Mouse (Mus musculus) hindbrain, embryonic 16.5 days (tissue): ENCODE measurements around the gene Dennd6a. TPM values are rescaled to one million over a fixed set of nuclear protein-coding genes. Genes with fewer than 3 reads are reported as not detected.

Experiments
- ATAC-seq: fragments of 200-750 bp; cut with Nextera tagmentation; 2 replicates; pipeline ENCODE4 v1.8.0; 2017; ENCODE audit warnings: moderate TSS enrichment, moderate library complexity
- H3K27ac ChIP-seq: fragments of 300-500 bp; sonication (generic); 2 replicates; pipeline ENCODE4 v1.5.1; 2014; ENCODE audit warnings: low read depth, mild to moderate bottlenecking, control low read depth, low read length, moderate library complexity
- H3K27me3 ChIP-seq: fragments of 300-500 bp; sonication (generic); replicated peaks from 2 replicates; pipeline ENCODE4 v1.6.1; 2014; ENCODE audit warnings: low read length; ENCODE audit not compliant: control insufficient read depth, insufficient read depth
- H3K36me3 ChIP-seq: fragments of 300-500 bp; sonication (generic); 2 replicates; pipeline ENCODE4 v1.6.1; 2014; ENCODE audit warnings: mild to moderate bottlenecking, low read length, moderate library complexity, mixed read lengths; ENCODE audit not compliant: control insufficient read depth, insufficient read depth
- H3K4me1 ChIP-seq: fragments of 300-500 bp; sonication (generic); 2 replicates; pipeline ENCODE4 v1.6.1; 2014; ENCODE audit warnings: low read depth, low read length; ENCODE audit not compliant: control insufficient read depth, insufficient read depth
- H3K4me2 ChIP-seq: fragments of 300-500 bp; sonication (generic); 2 replicates; pipeline ENCODE4 v1.6.1; 2014; ENCODE audit warnings: mild to moderate bottlenecking, low read length, control low read depth, moderate library complexity
- H3K4me3 ChIP-seq: fragments of 300-500 bp; sonication (generic); 2 replicates; pipeline ENCODE4 v1.5.1; 2014; ENCODE audit warnings: mild to moderate bottlenecking, low read length, control low read depth, moderate library complexity
- H3K9ac ChIP-seq: fragments of 300-500 bp; sonication (generic); 2 replicates; pipeline ENCODE4 v1.6.1; 2014; ENCODE audit warnings: low read depth, mild to moderate bottlenecking, control low read depth, low read length, moderate library complexity
- H3K9me3 ChIP-seq: fragments of 300-500 bp; sonication (generic); 2 replicates; pipeline ENCODE4 v1.6.1; 2014; ENCODE audit warnings: mild to moderate bottlenecking, low read length, moderate library complexity; ENCODE audit not compliant: control insufficient read depth
- WGBS: fragments of 180-500 bp; shearing (Covaris S2); extraction: QIAGEN DNeasy Blood & Tissue Kit; methylation state at CpG from one replicate; pipeline ENCODE4 v1.1.7; 2014; 5-methylcytosine and 5-hydroxymethylcytosine counted together
- polyA plus RNA-seq: library from polyadenylated mRNA; unstranded; fragments of >200 nt; fragmentation: Nextera tagmentation; extraction: Ambion mirVana; gene quantifications from 2 replicates; pipeline ENCODE4 v1.2.1, GENCODE M21; 2015

Gene Dennd6a
- polyA plus RNA-seq, 1 experiment from 2014 or later: 14.9 TPM

- Histone ChIP-seq H3K4me2 (no peak overlapping the region), H3K4me3 (no peak overlapping the region)
- no peak for ATAC-seq
Measured at GRCm38 (mm10) chr14:26591353-26591752, 17.7 kb downstream of the Dennd6a start.

GRCm38 (mm10) chr14:26593281-26593895 is 19.7 kb downstream of the Dennd6a start:
- H3K9ac ChIP-seq: no peak overlapping the region
- no peak overlapping the region for H3K4me3 ChIP-seq
- no peak overlapping the region for H3K27ac ChIP-seq
- WGBS: 84% methylated on average over 2 of the region's 2 CpGs
- H3K4me2 ChIP-seq: no peak overlapping the region
- no peaks in the 10 kb centered on the region for H3K4me1 ChIP-seq
- H3K27me3 ChIP-seq: no peaks in the 10 kb centered on the region
- no peaks in the 10 kb centered on the region; the same call in 1 of the 2 replicates for H3K9me3 ChIP-seq
- no peak for ATAC-seq
- H3K36me3 ChIP-seq: peaks cover 14% of the 10 kb centered on the region

More at GRCm38 (mm10) chr14:26591353-26591752, 17.7 kb downstream of the Dennd6a start:
- Histone ChIP-seq H3K27me3 (no peaks in the 10 kb centered on the region), H3K36me3 (no peaks in the 10 kb centered on the region), H3K9me3 (no peaks in the 10 kb centered on the region), H3K4me1 (no peaks in the 10 kb centered on the region), H3K9ac (no peak overlapping the region), H3K27ac (no peak overlapping the region)

DNA sequence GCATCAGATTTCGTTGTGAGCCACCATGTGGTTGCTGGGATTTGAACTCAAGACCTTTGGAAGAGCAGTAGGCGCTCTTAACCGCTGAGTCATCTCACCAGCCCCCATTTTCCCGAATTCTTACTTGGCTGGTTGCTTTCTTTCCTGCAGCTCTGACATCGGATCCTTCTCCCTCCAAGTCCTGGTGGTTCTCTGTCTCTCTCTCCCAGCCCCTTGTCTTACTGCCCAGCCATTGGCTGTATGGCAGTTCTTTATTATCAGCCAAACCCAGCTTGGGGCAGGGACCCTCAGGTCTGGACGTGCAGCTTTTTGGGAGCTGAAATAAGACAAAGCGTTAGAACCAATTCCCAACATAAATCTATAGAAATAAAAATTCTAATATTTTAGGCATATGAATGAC is 21.5 kb downstream of the Dennd6a start:
- Histone ChIP-seq H3K4me3 (no peak overlapping the region), H3K27me3 (no peaks in the 10 kb centered on the region), H3K27ac (no peak overlapping the region), H3K9me3 (no peaks in the 10 kb centered on the region; the same call in 1 of the 2 replicates), H3K4me1 (no peaks in the 10 kb centered on the region), H3K4me2 (no peak overlapping the region), H3K36me3 (peaks cover 21% of the 10 kb centered on the region), H3K9ac (no peak overlapping the region)
- ATAC-seq: no peak
- 95% methylated on average over 7 of the region's 7 CpGs for WGBS

DNA sequence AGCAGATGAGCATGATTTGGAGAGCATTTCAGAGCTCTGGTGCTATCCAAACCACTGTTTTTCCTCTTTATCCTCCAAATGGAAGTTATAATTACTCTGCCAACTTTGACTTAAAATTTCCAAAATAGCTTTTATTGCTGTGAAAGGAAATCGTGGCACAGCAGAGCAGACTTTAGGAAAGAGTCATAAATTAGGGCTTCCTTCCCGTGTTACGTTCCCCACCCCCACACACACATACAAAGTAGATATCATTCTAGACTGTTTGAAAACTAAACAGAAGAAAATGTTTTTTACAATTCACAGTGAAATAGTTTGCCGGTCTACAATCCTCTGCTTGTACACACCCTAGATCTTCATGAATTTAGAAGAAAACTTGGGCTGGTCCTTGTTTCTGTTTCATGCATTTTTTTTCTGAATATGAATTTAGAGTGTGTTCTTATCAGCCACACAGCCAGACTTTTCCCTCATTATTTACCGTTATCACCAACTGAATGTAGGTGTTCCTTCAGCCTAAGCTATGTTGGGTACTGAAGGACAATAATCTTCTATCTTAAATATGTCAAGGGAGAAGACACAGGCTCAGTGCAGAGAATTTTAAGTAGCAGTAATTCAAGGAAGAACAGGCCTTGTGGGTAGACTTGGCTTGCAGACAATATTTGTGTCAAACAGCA is 22.2 kb downstream of the Dennd6a start:
- 91% methylated on average over 5 of the region's 5 CpGs for WGBS
- no peaks in the 10 kb centered on the region for H3K27me3 ChIP-seq
- no peak overlapping the region for H3K4me2 ChIP-seq
- no peak overlapping the region for H3K4me3 ChIP-seq
- no peak overlapping the region for H3K9ac ChIP-seq
- peaks cover 21% of the 10 kb centered on the region for H3K36me3 ChIP-seq
- H3K27ac ChIP-seq: no peak overlapping the region
- H3K4me1 ChIP-seq: no peaks in the 10 kb centered on the region
- H3K9me3 ChIP-seq: no peaks in the 10 kb centered on the region; the same call in 1 of the 2 replicates
- no peak for ATAC-seq

- 82% methylated on average over 4 of the region's 4 CpGs for WGBS
- peaks cover 31% of the 10 kb centered on the region for H3K36me3 ChIP-seq
Measured at GRCm38 (mm10) chr14:26605354-26605753, 31.7 kb downstream of the Dennd6a start.

DNA sequence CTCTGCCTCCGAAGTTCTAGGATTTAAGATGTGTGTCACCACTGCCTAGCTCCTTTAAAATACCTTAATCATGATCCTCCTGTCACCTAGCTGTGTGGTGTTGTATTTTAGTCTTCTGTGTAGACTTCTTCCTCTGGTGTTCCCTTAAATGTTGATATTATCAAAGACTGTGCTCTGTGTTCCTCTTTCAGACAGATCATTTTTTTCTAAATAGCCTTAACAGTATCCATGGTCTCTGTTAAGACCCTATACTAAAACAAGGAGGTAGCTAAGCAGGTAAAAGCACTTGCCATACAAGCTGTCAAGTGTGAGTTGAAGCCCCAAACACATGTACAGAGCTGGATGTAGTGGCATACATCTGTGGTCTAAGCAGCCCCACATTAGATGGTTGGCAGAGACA is 36.0 kb downstream of the Dennd6a start:
- Histone ChIP-seq H3K36me3 (peaks cover 37% of the 10 kb centered on the region), H3K4me2 (no peak overlapping the region), H3K9ac (no peak overlapping the region), H3K27me3 (no peaks in the 10 kb centered on the region), H3K4me3 (no peak overlapping the region), H3K27ac (no peak overlapping the region), H3K4me1 (no peaks in the 10 kb centered on the region), H3K9me3 (no peaks in the 10 kb centered on the region)
- 100% methylated on average over 1 of the region's 1 CpGs for WGBS
- ATAC-seq: no peak

More at GRCm38 (mm10) chr14:26605354-26605753, 31.7 kb downstream of the Dennd6a start:
- Histone ChIP-seq H3K9ac (no peak overlapping the region), H3K4me1 (no peaks in the 10 kb centered on the region), H3K4me3 (no peak overlapping the region), H3K4me2 (no peak overlapping the region), H3K27ac (no peak overlapping the region), H3K9me3 (no peaks in the 10 kb centered on the region), H3K27me3 (no peaks in the 10 kb centered on the region)
- ATAC-seq: no peak

- no peak overlapping the region for H3K27ac ChIP-seq
- peaks cover 30% of the 10 kb centered on the region for H3K36me3 ChIP-seq
- no peaks in the 10 kb centered on the region for H3K27me3 ChIP-seq
- H3K4me3 ChIP-seq: no peak overlapping the region
- no peak overlapping the region for H3K4me2 ChIP-seq
- no peak for ATAC-seq
- no peak overlapping the region for H3K9ac ChIP-seq
- H3K4me1 ChIP-seq: no peaks in the 10 kb centered on the region
- 92% methylated on average over 4 of the region's 4 CpGs for WGBS
- H3K9me3 ChIP-seq: no peaks in the 10 kb centered on the region
Measured at GRCm38 (mm10) chr14:26610689-26611088, 37.0 kb downstream of the Dennd6a start.

- 93% methylated on average over 4 of the region's 4 CpGs for WGBS
- Histone ChIP-seq H3K4me2 (no peak overlapping the region), H3K9ac (no peak overlapping the region), H3K9me3 (no peaks in the 10 kb centered on the region), H3K27ac (no peak overlapping the region), H3K4me3 (no peak overlapping the region), H3K36me3 (peaks cover 31% of the 10 kb centered on the region), H3K27me3 (no peaks in the 10 kb centered on the region), H3K4me1 (no peaks in the 10 kb centered on the region)
- no peak for ATAC-seq
Measured at GRCm38 (mm10) chr14:26625301-26625700, 51.6 kb downstream of the Dennd6a start.

GRCm38 (mm10) chr14:26626605-26627140 is 53.0 kb downstream of the Dennd6a start:
- no peak overlapping the region for H3K9ac ChIP-seq
- no peak overlapping the region for H3K4me2 ChIP-seq
- ATAC-seq: no peak
- no peaks in the 10 kb centered on the region for H3K9me3 ChIP-seq
- H3K4me1 ChIP-seq: no peaks in the 10 kb centered on the region
- WGBS: 91% methylated on average over 5 of the region's 5 CpGs
- H3K4me3 ChIP-seq: no peak overlapping the region
- H3K27me3 ChIP-seq: no peaks in the 10 kb centered on the region
- H3K27ac ChIP-seq: no peak overlapping the region
- H3K36me3 ChIP-seq: peaks cover 24% of the 10 kb centered on the region
